Mouse (Mus musculus) embryonic fibroblast, embryonic 13.5 days (primary cell): ENCODE measurements around the gene Scrt2.

Experiments used
- CTCF ChIP-seq: IDR thresholded peaks from 2 replicates; pipeline ENCODE4 v1.5.1; 2011; ENCODE audit warnings: mild to moderate bottlenecking, control low read depth, low read length, moderate library complexity, borderline replicate concordance; ENCODE audit not compliant: insufficient read depth
- POLR2A ChIP-seq: IDR thresholded peaks from 2 replicates; pipeline ENCODE4 v1.6.1; 2011; ENCODE audit warnings: low read depth, mild to moderate bottlenecking, control low read depth, low read length, moderate library complexity

- TF ChIP-seq CTCF, result no peak
- TF ChIP-seq POLR2A, result no peak
These were observed 58.1 kb downstream of the Scrt2 start for GRCm38 (mm10) chr2:152139191-152139987.
